Mouse (Mus musculus) gastrocnemius, adult 2 months (tissue): ENCODE measurements around the gene Tmed8. TPM values are rescaled to one million over a fixed set of nuclear protein-coding genes. Genes with fewer than 3 reads are reported as not detected.

Experiments used
- DNase-seq: peaks from one replicate; pipeline ENCODE4 v3.0.0; 2022
- H3K27ac ChIP-seq: fragments of 200-600 bp; 2 replicates; pipeline ENCODE4 v1.8.1; 2022; ENCODE audit warnings: mild to moderate bottlenecking
- H3K4me3 ChIP-seq: fragments of 200-600 bp; 2 replicates; pipeline ENCODE4 v1.8.1; 2022; ENCODE audit warnings: mild to moderate bottlenecking, moderate library complexity
- CTCF ChIP-seq: fragments of 200-600 bp; IDR thresholded peaks from 2 replicates; pipeline ENCODE4 v1.8.1; 2022; ENCODE audit warnings: antibody characterized with exemption, mild to moderate bottlenecking, moderate library complexity
- intact Hi-C: fragments of 180-260 bp; cut with DNase I; formaldehyde crosslinking; loops from one replicate; pipeline ENCODE4 v1.15.1; 2025
- total RNA-seq, 2 experiments: library from RNA; stranded (reverse); gene quantifications; 2 replicates each; pipeline ENCODE4 v1.2.3; 2021

Tmed8 gene
- total RNA-seq, 2 experiments from 2014 or later, result 1.6 to 2.2 TPM

- intact Hi-C loops, result no loop called here
Observed at GRCm38 (mm10) chr12:87121918-87122589, 78.2 kb downstream of the Tmed8 start.

More at GRCm38 (mm10) chr12:87121918-87122589, 78.2 kb downstream of the Tmed8 start:
- DNase-seq, result no peak
- H3K4me3 ChIP-seq, result no peak overlapping the region
- TF ChIP-seq CTCF, result no peak
- H3K27ac ChIP-seq, result no peak overlapping the region

Other genes with a start within 250 kb of the Tmed8 start
- not detected for gene Zdhhc22, start 210.0 kb downstream of the Tmed8 start, total RNA-seq
- not detected for gene Tmem63c, start 179.1 kb downstream of the Tmed8 start, total RNA-seq
- under 1 TPM; 0.14 to 0.20 TPM for gene Ngb, start 97.9 kb downstream of the Tmed8 start, total RNA-seq
- 10 to 100 TPM; 33.1 to 40.2 TPM for gene Gstz1, start 53.3 kb downstream of the Tmed8 start, total RNA-seq
- 1 to 10 TPM; 6.2 to 6.3 TPM for gene Pomt2, start 52.5 kb downstream of the Tmed8 start, total RNA-seq
- gene Samd15, start 731 bp downstream of the Tmed8 start, total RNA-seq, result not detected
- gene Noxred1, start 38.3 kb upstream of the Tmed8 start, total RNA-seq, result 1 to 10 TPM in 1 of 2 experiments, under 1 TPM in 1; 0.26 to 1.1 TPM
- 1 to 10 TPM; 7.3 to 9.5 TPM for gene Vipas39, start 65.8 kb upstream of the Tmed8 start, total RNA-seq
- gene Ahsa1, start 66.0 kb upstream of the Tmed8 start, total RNA-seq, result 100 to 1,000 TPM; 120 to 154 TPM
- gene Ism2, start 99.3 kb upstream of the Tmed8 start, total RNA-seq, result not detected
- gene Sptlc2, start 187.9 kb upstream of the Tmed8 start, total RNA-seq, result 1 to 10 TPM; 6.4 to 8.5 TPM
- 100 to 1,000 TPM; 141 to 180 TPM for gene Slirp, start 243.4 kb upstream of the Tmed8 start, total RNA-seq
- gene Alkbh1, start 243.6 kb upstream of the Tmed8 start, total RNA-seq, result 1 to 10 TPM; 6.4 to 8.3 TPM